Mouse (Mus musculus): Measurements from ENCODE around the gene Btg1.

- no peak for TF ChIP-seq GATA1 (IDR thresholded peaks at IDR 0.05; ENCODE audit: low read length)
- no peak for TF ChIP-seq TAL1 (IDR thresholded peaks at IDR 0.05; ENCODE audit: low read length)
These were observed 14.4 kb downstream of the Btg1 start for GRCm38 (mm10) chr10:96631066-96631711.
